Mouse (Mus musculus) midbrain, postnatal 0 days (tissue): ENCODE data around the gene Dtx3l. TPM values are rescaled to one million over a fixed set of nuclear protein-coding genes. Genes with fewer than 3 reads are reported as not detected.
"Not testable (repeated sequence)": the region's sequence is repeated elsewhere in the genome, so short reads cannot be mapped to it uniquely, and the experiment has no call there.

ENCODE experiments used
- ATAC-seq: fragments of 200-750 bp; cut with Nextera tagmentation; 2 replicates; pipeline ENCODE4 v1.8.0; 2017; ENCODE audit warnings: moderate number of reproducible peaks, mild to moderate bottlenecking, moderate TSS enrichment, moderate library complexity; ENCODE audit not compliant: low FRiP score
- DNase-seq: peaks from one replicate; pipeline ENCODE4 v3.0.0-alpha.2; 2015; ENCODE audit warnings: low spot score
- H3K27ac ChIP-seq: fragments of 300-500 bp; sonication (generic); 2 replicates; pipeline ENCODE4 v1.5.1; 2014; ENCODE audit warnings: low read depth, mild to moderate bottlenecking, low read length, mixed read lengths
- H3K27me3 ChIP-seq: fragments of 300-500 bp; sonication (generic); 2 replicates; pipeline ENCODE4 v1.6.1; 2014; ENCODE audit warnings: low read length, control low read depth, mixed read lengths; ENCODE audit not compliant: insufficient read depth
- H3K36me3 ChIP-seq: fragments of 300-500 bp; sonication (generic); 2 replicates; pipeline ENCODE4 v1.6.1; 2014; ENCODE audit warnings: low read length, control low read depth, mixed read lengths; ENCODE audit not compliant: insufficient read depth
- H3K4me1 ChIP-seq: fragments of 300-500 bp; sonication (generic); 2 replicates; pipeline ENCODE4 v1.6.1; 2014; ENCODE audit warnings: mild to moderate bottlenecking, control low read depth, antibody characterized with exemption, low read length, mixed read lengths; ENCODE audit not compliant: insufficient read depth
- H3K4me2 ChIP-seq: fragments of 300-500 bp; sonication (generic); 2 replicates; pipeline ENCODE4 v1.6.1; 2014; ENCODE audit warnings: low read depth, mild to moderate bottlenecking, low read length, mixed read lengths; ENCODE audit not compliant: poor library complexity, severe bottlenecking
- H3K4me3 ChIP-seq: fragments of 300-500 bp; sonication (generic); 2 replicates; pipeline ENCODE4 v1.5.1; 2014; ENCODE audit warnings: low read depth, mild to moderate bottlenecking, low read length, moderate library complexity
- H3K9ac ChIP-seq: fragments of 300-500 bp; sonication (generic); replicated peaks from 2 replicates; pipeline ENCODE4 v1.6.1; 2014; ENCODE audit warnings: mild to moderate bottlenecking, low read length, moderate library complexity, mixed read lengths; ENCODE audit not compliant: poor library complexity, severe bottlenecking
- H3K9me3 ChIP-seq: fragments of 300-500 bp; sonication (generic); 2 replicates; pipeline ENCODE4 v1.6.1; 2016; ENCODE audit warnings: low read length, control low read depth
- CTCF ChIP-seq: IDR thresholded peaks from 2 replicates; pipeline ENCODE4 v1.5.1; 2016; ENCODE audit warnings: antibody characterized with exemption, mild to moderate bottlenecking
- WGBS: fragments of 180-500 bp; shearing (Covaris S2); extraction: QIAGEN DNeasy Blood & Tissue Kit; methylation state at CpG from one replicate; pipeline ENCODE4 v1.1.7; 2014; 5-methylcytosine and 5-hydroxymethylcytosine counted together
- polyA plus RNA-seq: library from polyadenylated mRNA; unstranded; fragments of >200 nt; fragmentation: Nextera tagmentation; extraction: Ambion mirVana; gene quantifications from 2 replicates; pipeline ENCODE4 v1.2.1, GENCODE M21; 2015
- total RNA-seq: library from RNA; depleted of rRNA; stranded (reverse); fragments of >200 nt; gene quantifications from 2 replicates; pipeline ENCODE4 v1.2.3, GENCODE M21; 2014

Gene Dtx3l
- total and polyA plus RNA-seq, 2 experiments from 2014 or later = 0.93 to 1.9 TPM

- no peaks in the 10 kb centered on the region for H3K9me3 ChIP-seq
- TF ChIP-seq CTCF = no peak
- H3K4me3 ChIP-seq = no peak overlapping the region
- no peak overlapping the region for H3K27ac ChIP-seq
- H3K36me3 ChIP-seq = no peaks in the 10 kb centered on the region
- WGBS = 68% methylated on average over 6 of the region's 6 CpGs
- no peak overlapping the region for H3K4me2 ChIP-seq
- no peaks in the 10 kb centered on the region for H3K4me1 ChIP-seq
- H3K9ac ChIP-seq = no peak overlapping the region
- H3K27me3 ChIP-seq = no peaks in the 10 kb centered on the region
- ATAC-seq (no peak), DNase-seq (no peak)
Measured at GRCm38 (mm10) chr16:35903014-35903640, 35.8 kb downstream of the Dtx3l start.

GRCm38 (mm10) chr16:35900541-35900940 lies 38.4 kb downstream of the Dtx3l start:
- DNase-seq (no peak), ATAC-seq (no peak)
- TF ChIP-seq CTCF = no peak
- no peak overlapping the region for H3K9ac ChIP-seq
- H3K9me3 ChIP-seq = no peaks in the 10 kb centered on the region
- no peak overlapping the region for H3K4me2 ChIP-seq
- H3K27me3 ChIP-seq = no peaks in the 10 kb centered on the region
- no peaks in the 10 kb centered on the region for H3K36me3 ChIP-seq
- H3K4me3 ChIP-seq = no peak overlapping the region
- 90% methylated on average over 3 of the region's 3 CpGs for WGBS
- H3K27ac ChIP-seq = no peak overlapping the region
- H3K4me1 ChIP-seq = no peaks in the 10 kb centered on the region

DNA sequence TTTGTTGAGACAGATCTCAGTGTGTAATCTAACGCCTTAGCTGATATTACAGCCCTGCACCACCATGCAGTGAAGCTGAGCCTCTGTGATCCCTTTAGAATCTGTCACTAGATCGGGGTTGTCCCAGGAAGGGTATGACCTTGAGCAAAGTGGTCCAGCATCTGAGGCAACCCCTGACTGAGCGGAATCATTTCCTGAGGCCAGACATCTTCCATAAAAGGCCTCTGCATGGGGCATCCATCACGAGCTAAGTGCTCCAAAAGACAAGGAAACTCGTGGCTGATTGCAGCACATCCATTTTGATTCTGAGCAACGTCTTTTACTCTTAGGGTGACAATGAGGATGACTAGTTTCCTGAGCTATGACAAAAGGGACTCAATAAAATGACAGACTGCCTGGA lies 44.0 kb downstream of the Dtx3l start:
- Histone ChIP-seq H3K9ac (no peak overlapping the region), H3K9me3 (no peaks in the 10 kb centered on the region), H3K4me3 (no peak overlapping the region), H3K36me3 (no peaks in the 10 kb centered on the region), H3K27ac (no peak overlapping the region), H3K4me2 (no peak overlapping the region), H3K27me3 (no peaks in the 10 kb centered on the region), H3K4me1 (no peaks in the 10 kb centered on the region)
- no peak for ATAC-seq
- no peak for DNase-seq
- 56% methylated on average over 6 of the region's 6 CpGs for WGBS
- TF ChIP-seq CTCF = no peak

DNA sequence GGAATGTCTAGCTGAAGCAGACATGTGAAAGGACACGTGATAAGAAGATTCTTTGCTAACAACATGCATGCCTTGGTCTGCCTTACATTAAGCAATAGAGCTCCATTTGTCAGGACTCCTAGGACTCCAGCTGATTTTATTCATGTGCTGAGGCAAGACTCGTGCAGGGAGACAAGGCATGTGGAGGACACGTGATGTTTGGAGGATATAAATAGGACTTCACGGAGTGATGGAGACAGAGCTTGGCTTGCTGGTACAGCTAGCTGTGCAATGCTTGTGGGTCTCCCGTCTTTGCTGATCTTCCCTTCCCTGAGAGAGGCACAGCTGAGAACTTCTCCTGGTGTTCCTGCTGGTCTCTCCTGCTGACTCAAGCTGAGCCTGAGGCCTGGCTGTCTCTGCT lies 47.3 kb downstream of the Dtx3l start:
- H3K27ac ChIP-seq, ATAC-seq, H3K36me3 ChIP-seq, DNase-seq, H3K4me2 ChIP-seq, H3K9ac ChIP-seq, H3K4me3 ChIP-seq, H3K27me3 ChIP-seq, H3K9me3 ChIP-seq, H3K4me1 ChIP-seq: not testable (repeated sequence)
- WGBS = 74% methylated on average over 5 of the region's 5 CpGs

- no peak overlapping the region for H3K9ac ChIP-seq
- no peaks in the 10 kb centered on the region for H3K36me3 ChIP-seq
- WGBS = 75% methylated on average over 3 of the region's 3 CpGs
- no peak overlapping the region for H3K27ac ChIP-seq
- DNase-seq = no peak
- H3K27me3 ChIP-seq = no peaks in the 10 kb centered on the region
- H3K4me1 ChIP-seq = no peaks in the 10 kb centered on the region
- no peak for ATAC-seq
- TF ChIP-seq CTCF = peak; percentile 69
- no peak overlapping the region for H3K4me2 ChIP-seq
- H3K4me3 ChIP-seq = no peak overlapping the region
- H3K9me3 ChIP-seq = no peaks in the 10 kb centered on the region
Measured at GRCm38 (mm10) chr16:35890645-35891044, 48.3 kb downstream of the Dtx3l start.

DNA sequence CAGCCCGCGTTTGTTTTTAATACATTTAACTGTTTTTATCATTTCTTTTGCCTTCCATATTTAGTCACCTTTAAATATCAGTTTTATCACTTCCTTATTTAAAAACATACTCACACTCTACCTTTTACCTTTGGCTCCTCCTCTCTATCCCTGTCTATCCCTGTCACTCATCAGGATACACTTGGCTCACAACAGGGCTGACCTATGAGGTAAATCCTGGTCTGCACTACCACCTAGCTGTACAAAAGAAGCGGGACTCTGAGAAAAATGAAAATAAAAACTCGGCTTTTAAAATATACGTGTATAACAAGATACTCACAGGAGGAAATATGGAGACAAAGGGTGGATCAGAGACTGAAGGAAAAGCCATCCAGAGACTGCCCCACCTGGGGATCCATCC lies 50.0 kb downstream of the Dtx3l start:
- no peaks in the 10 kb centered on the region for H3K27me3 ChIP-seq
- no peak overlapping the region for H3K4me2 ChIP-seq
- TF ChIP-seq CTCF = peak; percentile 56
- no peak for ATAC-seq
- no peak overlapping the region for H3K4me3 ChIP-seq
- H3K27ac ChIP-seq = no peak overlapping the region
- no peak for DNase-seq
- no peaks in the 10 kb centered on the region for H3K9me3 ChIP-seq
- no peaks in the 10 kb centered on the region for H3K36me3 ChIP-seq
- H3K4me1 ChIP-seq = no peaks in the 10 kb centered on the region
- WGBS = 87% methylated on average over 5 of the region's 5 CpGs
- H3K9ac ChIP-seq = no peak overlapping the region
